Mouse (Mus musculus): ENCODE measurements around the gene Snrnp200.

GRCm38 (mm10) chr2:127271042-127271515, 62.9 kb downstream of the Snrnp200 start:
- no peak for TF ChIP-seq CTCF (IDR thresholded peaks at IDR 0.05; ENCODE audit: borderline replicate concordance, insufficient read depth, low read length)
- TF ChIP-seq POLR2A (IDR thresholded peaks at IDR 0.05; ENCODE audit: low read depth, low read length): no peak

All from embryonic fibroblast, embryonic 13.5 days (primary cell).